ENCODE assay signal across 8 mouse cellular contexts in the genomic region with DNA sequence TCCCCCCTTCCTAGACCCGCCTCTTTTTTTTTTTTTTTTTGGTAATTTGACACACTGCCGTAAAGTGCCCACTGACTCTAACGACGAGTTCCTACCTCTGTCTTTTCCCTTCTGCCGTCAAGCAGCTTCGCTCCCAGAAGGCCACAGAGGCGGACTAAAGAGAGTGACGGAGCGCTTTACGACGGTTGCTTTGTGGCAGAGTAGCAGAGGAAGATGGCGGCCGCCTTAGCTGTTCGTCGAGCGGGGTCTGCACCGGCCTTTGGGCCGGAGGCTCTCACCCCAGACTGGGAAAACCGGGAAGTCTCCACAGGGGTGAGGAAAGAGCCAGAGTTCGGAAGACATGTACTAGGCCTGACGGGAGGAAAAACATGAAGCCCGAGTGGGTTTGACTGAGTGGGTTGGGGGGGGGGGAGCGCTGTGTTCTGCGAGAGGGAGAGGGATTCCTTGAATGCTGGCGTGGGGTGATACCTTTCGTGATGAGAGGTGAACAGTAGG. TPM values are rescaled to one million over a fixed set of nuclear protein-coding genes. Genes with fewer than 3 reads are reported as not detected.
A peak's percentile ranks its signal among the peaks of the same experiment; 100 is the strongest.
DNase-seq lines count a peak whose midpoint lies in the region; ATAC-seq lines count a peak whose summit lies in the region.

A gene (plus strand): TSS at position 184 of the 495 bp plus-strand sequence.

- WGBS in lung, embryonic 16.5 days = 0% methylated on average over 25 of the region's 26 CpGs

- no peaks in the 10 kb centered on the region for H3K9me3 ChIP-seq in lung, embryonic 16.5 days (ENCODE audit: control insufficient read depth, low read length)

- H3K27ac ChIP-seq in lung, embryonic 16.5 days (ENCODE audit: low read length) = no peak within 1 kb of the TSS

- ATAC-seq in hematopoietic stem cell, adult 5-6 weeks (replicated peaks in 1 of 2; ENCODE audit: insufficient read depth in 1 of 2, low FRiP score in 2 of 2, low TSS enrichment in 1 of 2, low read depth in 1 of 2, poor library complexity in 2 of 2, severe bottlenecking in 2 of 2) = peak; percentile 99
- ATAC-seq in lung, embryonic 16.5 days (ENCODE audit: low read depth) = peak; percentile 95

- peak; percentile 98 for DNase-seq in MEL-GATA-1-ER (ENCODE audit: extremely low read depth, low read depth)
- DNase-seq in cerebellum, adult 8-10 months = peak; percentile 88
- peak; percentile 97 for DNase-seq in forelimb bud, embryonic 11.5 days (ENCODE audit: low read depth, low spot score)
- peak; percentile 89 for DNase-seq in layer of hippocampus, adult 9-10 months (ENCODE audit: low spot score)
- peak; percentile 56 for DNase-seq in ovary, postnatal 10 days (ENCODE audit: low spot score)
- DNase-seq in thymus, postnatal 10 days (ENCODE audit: low spot score in 2 of 2) = peak; percentile 85 to 91

- H3K4me3 ChIP-seq in lung, embryonic 16.5 days (ENCODE audit: low read length) = peak within 1 kb of the TSS; percentile 78

- peak within 1 kb of the TSS; percentile 81 for H3K9ac ChIP-seq in lung, embryonic 16.5 days (ENCODE audit: low read length)

- peak within 1 kb of the TSS; percentile 58 for H3K4me2 ChIP-seq in lung, embryonic 16.5 days (ENCODE audit: low read depth, low read length)

- H3K27me3 ChIP-seq in lung, embryonic 16.5 days (ENCODE audit: control insufficient read depth, insufficient read depth, low read depth, low read length) = no peaks in the 10 kb centered on the region

- peaks cover 18% of the 10 kb centered on the region for H3K36me3 ChIP-seq in lung, embryonic 16.5 days (ENCODE audit: control insufficient read depth, insufficient read depth, low read length)

- peaks cover 5% of the 10 kb centered on the region for H3K4me1 ChIP-seq in lung, embryonic 16.5 days (replicated peaks; ENCODE audit: control insufficient read depth, insufficient read depth, low read length)

RNA-seq across cellular contexts. Expression of the gene that starts here (rescaled TPM):
- total RNA-seq in hematopoietic stem cell, adult 5-6 weeks (2017) = 209 and 236 TPM in 2 replicates
- polyA plus RNA-seq in lung, embryonic 16.5 days (2015; fragmentation: Nextera tagmentation; extraction: Ambion mirVana) = 711 and 738 TPM in 2 replicates
